Mouse (Mus musculus) monocyte, adult 5-6 weeks (primary cell): ENCODE measurements around the gene Abhd16a. TPM values are rescaled to one million over a fixed set of nuclear protein-coding genes. Genes with fewer than 3 reads are reported as not detected.

Experiments
- ATAC-seq: fragments of 153-309, 156-312 bp; replicated peaks from 2 replicates; pipeline ENCODE4 v1.8.0; 2017; ENCODE audit warnings: mild to moderate bottlenecking; ENCODE audit not compliant: low TSS enrichment, insufficient number of reproducible peaks, severe bottlenecking, poor library complexity, low FRiP score
- total RNA-seq: library from RNA; stranded (forward); fragments of 200-1000, 200-491, 200-594 nt; gene quantifications from 3 replicates; pipeline ENCODE4 v1.2.3, GENCODE M21; 2017

Abhd16a gene
- total RNA-seq, 1 experiment from 2014 or later, result 24.3 TPM

- ATAC-seq, result no peak
Measured at GRCm38 (mm10) chr17:35080248-35080647, 8.8 kb upstream of the Abhd16a start.

DNA sequence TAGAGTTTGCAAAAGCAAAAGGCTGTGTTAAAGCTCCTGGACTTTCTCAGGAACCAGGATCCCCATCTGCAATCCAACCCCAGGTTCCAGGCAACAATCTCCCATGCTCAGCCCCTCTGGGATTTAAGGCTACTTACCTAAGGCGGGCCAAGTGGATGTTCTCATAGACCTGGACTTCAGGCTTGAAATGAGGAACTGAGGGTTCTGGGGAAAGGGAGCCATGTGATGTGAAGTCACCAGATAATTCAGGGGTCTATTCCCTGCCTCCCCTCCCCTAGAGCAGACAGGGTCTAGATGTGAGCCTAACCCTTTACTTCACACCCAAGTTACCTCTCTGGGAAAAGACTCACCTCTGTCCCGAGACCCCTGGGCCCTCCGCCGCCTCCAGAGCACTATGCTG, 8.4 kb upstream of the Abhd16a start:
- ATAC-seq, result no peak

- no peak for ATAC-seq
Measured at GRCm38 (mm10) chr17:35082841-35083576, 6.1 kb upstream of the Abhd16a start.

DNA sequence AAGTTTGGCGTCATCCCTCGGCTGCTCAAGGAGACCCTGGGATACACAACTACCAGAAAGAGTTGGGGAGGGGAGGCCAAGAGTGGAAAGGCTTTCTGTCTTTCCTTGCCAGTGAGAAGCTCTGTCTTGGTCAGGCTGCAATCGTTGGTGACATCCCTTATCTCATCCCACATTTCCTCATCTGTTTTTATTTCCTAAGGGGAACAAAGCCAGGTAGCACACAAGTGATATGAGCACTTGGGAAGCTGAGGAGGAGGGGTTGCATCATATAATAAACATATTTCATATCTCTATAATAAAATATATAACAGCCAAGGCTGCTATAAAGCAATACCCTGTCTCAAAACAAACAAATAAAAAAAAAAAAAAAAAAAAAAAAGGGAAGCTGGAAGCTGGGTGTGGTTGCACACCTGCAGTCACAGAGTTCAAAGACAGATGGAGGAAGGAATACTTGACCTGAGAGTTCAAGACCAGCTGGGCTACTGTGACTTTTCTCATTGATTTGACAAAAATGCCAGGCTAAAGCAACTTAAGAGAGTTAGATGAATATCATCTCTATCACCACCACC, 5.0 kb upstream of the Abhd16a start:
- ATAC-seq, result no peak

DNA sequence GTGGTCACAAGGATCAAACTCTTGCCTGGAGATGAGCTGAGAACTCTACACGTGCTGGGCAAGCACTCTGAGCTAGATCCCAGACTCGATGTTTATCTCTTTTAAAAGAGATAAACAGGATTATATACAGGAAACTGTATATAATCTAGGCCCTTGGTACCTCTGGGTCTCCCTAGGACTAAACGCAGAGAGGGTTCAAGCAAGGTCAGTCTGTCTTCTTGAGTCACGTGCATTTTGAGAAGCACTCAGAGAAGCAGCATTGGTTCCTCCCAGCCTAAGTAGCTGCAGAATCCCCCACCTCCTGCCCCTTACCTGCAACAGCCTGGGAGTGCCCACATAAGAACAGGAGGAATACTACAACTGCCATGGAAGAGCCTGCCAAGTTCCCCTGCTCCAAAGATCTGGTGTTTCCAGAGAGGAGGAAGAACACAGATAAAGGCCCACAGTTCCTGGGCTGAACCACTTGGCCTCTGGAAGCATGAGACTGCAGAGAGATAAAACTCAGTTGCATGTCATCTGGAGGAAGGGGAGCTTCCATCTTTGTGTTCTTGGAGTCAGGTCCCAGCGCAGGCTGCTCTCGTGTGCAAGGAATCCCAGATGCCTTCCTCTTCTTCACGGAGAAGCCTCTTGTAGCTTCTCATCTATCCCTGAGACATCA, 3.7 kb upstream of the Abhd16a start, which contains the start of gene Ly6g6f:
Gene Ly6g6f (minus strand): TSS at position 403 of the 658 bp plus-strand sequence.
- ATAC-seq, result no peak

DNA sequence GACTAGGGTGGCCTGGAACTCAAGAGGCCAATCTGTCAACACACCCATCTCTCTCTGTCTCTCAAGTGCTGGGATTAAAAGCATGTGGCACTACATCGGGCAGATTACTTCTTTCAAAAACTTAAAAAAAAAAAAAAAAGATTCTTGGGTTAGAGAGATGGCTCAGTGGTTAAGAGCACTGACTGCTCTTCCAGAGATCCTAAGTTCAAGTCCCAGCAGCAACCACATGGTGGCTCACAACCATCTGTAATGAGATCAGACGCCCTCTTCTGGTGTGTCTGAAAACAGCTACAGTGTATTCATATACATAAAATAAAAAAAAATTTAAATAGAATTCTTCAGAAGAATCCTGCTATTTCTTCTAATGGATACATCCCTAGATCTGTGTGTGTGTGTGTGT, 912 bp upstream of the Abhd16a start:
- ATAC-seq, result no peak

DNA sequence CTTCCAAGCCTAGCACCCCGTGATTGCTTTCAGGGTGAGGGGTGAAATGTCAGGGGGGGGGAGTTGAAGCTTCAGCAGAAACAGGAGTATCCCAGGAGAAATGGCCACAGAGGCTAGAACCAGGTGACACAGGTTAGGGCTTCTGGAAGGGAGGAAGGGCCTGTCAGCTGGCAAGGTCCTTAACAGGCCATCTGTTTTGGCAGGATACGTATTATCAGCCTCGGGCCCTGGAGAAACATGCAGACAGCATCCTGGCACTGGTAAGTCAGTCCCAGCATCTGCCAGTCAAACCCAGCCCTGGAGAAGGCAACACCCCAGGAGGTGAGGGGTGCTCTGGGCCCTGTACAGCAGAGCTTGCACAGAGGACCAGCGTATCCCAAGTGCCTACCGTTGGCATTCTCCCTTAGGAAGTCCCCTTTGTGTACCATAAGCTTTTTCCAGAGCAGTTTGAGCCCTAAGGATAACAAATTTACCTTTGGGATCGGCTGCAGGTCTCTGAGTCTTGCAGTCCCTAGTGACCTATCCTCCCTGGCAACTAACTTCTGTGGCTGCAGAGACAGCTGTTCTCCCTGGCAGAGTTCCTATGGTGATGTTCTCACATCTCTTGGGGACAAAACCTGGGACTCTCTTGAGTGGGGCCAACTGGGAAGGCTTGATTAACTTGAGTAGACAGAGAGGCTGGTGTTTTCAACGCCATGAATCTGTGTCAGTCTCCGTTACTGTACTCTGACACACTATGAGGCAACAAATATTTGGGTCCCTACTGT, 1.3 kb downstream of the Abhd16a start:
- no peak for ATAC-seq

DNA sequence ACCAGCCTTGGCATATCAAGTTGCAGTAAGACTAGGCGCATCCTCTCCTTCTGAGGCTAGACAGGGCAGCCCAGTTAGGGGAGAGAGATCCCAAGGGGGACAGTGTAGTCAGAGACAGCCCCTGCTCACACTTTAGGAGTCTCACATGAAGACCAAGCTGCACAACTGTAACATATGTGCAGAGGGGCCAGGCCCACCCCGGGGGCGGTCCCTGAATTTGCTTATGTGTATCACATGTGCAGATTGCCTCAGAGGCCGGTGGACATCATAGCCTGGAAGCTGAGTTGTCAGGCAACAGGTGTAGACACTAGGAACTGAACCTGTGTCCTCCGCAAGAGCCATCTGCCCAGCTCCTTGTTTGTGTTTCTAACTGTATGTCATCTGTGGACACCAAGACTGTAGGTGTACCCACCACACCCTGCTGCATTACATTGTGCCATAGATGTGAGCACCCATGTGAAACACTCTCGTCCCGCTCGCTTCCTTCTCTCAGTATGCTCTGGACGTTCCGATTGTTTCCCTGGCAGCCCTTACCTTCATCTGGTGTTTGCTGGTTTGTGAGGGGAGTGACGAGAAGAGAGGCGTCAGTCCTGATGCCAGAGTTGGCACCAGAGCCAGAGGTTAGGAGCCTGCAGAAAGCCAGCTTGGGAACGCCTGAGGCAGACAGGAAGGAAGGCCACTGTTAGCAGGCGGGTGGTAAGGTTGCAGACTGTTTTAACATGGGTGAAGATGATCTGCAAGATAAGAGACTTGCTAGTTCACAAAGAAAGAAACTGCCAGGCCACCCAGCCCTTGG, 3.5 kb downstream of the Abhd16a start:
- no peak for ATAC-seq

- no peak for ATAC-seq
Measured at GRCm38 (mm10) chr17:35094475-35095365, 5.7 kb downstream of the Abhd16a start.

DNA sequence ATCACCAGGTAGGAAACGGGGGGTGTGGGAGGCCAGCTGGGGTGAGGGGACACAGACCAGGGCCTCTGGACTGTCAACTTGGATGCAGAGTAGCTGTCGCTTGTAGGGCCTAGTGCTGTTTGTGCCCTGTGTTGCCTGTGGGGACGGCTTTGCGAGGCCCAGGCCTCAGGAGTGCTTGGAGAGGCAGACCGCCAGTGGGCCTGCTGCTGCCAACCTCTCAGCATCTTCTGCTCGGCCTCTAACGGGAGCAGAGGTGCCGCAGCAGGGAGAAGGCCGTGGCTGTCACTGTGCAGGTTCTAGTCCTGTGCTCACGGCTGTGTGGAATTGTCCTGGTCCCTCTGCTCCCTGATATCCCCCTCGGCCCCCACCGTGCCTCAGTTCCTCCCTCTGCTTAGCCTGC, 7.5 kb downstream of the Abhd16a start:
- ATAC-seq, result no peak

- no peak for ATAC-seq
Measured at GRCm38 (mm10) chr17:35097164-35097655, 8.1 kb downstream of the Abhd16a start.

GRCm38 (mm10) chr17:35100196-35100765, 11.2 kb downstream of the Abhd16a start:
- no peak for ATAC-seq

DNA sequence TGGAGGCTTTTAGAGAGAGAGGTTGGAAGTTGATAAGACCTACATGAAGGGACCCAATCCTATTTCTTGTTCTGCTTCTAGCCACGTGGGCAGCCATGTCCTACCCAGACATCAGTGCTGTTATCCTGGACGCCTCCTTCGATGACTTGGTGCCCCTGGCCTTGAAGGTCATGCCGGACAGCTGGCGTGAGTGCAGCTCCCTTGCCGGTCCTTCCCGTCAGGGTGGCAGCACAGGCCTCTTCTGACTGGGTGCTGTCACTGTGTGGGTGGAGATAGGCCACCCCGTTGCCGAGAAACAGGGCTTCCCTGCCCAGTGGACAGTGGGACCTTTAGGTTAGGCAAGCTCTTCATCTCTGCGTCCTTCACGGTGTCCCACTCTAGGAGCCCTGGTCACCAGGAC, 12.1 kb downstream of the Abhd16a start:
- no peak for ATAC-seq

GRCm38 (mm10) chr17:35102299-35102698, 13.2 kb downstream of the Abhd16a start:
- no peak for ATAC-seq

GRCm38 (mm10) chr17:35103221-35103690, 14.2 kb downstream of the Abhd16a start:
- ATAC-seq, result no peak

DNA sequence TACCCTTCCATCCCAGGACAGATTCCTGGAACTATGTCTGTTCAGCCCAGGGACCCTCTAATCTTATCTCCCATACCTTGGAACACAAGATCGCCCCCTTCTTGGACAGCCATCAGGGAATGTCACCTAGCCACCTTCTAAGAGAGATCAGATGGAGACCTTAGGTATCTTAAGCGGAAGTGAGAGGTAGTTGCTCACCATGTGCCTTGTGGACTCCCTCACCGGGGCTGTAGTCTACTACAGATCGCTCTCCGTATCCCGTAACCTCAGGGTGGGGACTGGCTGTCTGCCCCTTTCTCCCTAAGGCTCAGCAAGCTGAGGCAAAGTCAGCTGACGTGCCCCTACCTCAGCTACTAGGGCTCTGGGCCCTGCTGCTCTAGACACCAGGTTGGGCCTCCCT, 15.0 kb downstream of the Abhd16a start:
- ATAC-seq, result no peak

GRCm38 (mm10) chr17:35104754-35105153, 15.7 kb downstream of the Abhd16a start:
- no peak for ATAC-seq
